Mouse (Mus musculus) bone marrow macrophage, adult 2 months (primary cell): ENCODE data around the gene Sfmbt2.

Experiments used
- CTCF ChIP-seq: IDR thresholded peaks from 2 replicates; pipeline ENCODE4 v1.5.1; 2012; ENCODE audit warnings: low read depth, mild to moderate bottlenecking, low read length, moderate library complexity
- POLR2A ChIP-seq: IDR thresholded peaks from 2 replicates; pipeline ENCODE4 v1.6.1; 2012; ENCODE audit warnings: mild to moderate bottlenecking, low read depth, low read length, borderline replicate concordance

- TF ChIP-seq POLR2A (no peak), CTCF (no peak)
Measured at GRCm38 (mm10) chr2:10370687-10371458, 563 bp downstream of the Sfmbt2 start.
